Mouse (Mus musculus) adrenal gland, adult 2 months (tissue): Measurements from ENCODE around the gene Olfr172. TPM values are rescaled to one million over a fixed set of nuclear protein-coding genes. Genes with fewer than 3 reads are reported as not detected.

ENCODE experiments used
- DNase-seq: peaks from one replicate; pipeline ENCODE4 v3.0.0; 2021
- long read RNA-seq: library from polyadenylated mRNA; stranded (forward); transcript quantifications from one replicate; pipeline ENCODE4 v2.0.0, GENCODE M21; 2021
- microRNA-seq, 2 experiments: library from miRNA; unstranded; fragments of <30 nt; microRNA quantifications; one replicate each; pipeline ENCODE4 v1.2.0; 2021
- polyA plus RNA-seq: library from polyadenylated mRNA; depleted of rRNA; stranded (reverse); fragments of >200 nt; gene quantifications from 2 replicates; pipeline ENCODE4 v1.2.3, GENCODE M21; 2012; rRNA removed
- total RNA-seq, 2 experiments: library from RNA; stranded (reverse); gene quantifications; 2 replicates each; pipeline ENCODE4 v1.2.3; 2021

The Olfr172 gene
- total RNA-seq: not detected
- polyA plus RNA-seq: not detected in 2 replicates
- long read RNA-seq: 0 reads

GRCm38 (mm10) chr16:58763076-58763475 is at the start of gene Olfr172:
TSS of gene Olfr172 (minus strand) at chr16:58763176.
- DNase-seq: no peak

- DNase-seq: no peak
Measured at GRCm38 (mm10) chr16:58800168-58800567, 37.2 kb upstream of the Olfr172 start, which contains the start of gene Olfr173. TSS of gene Olfr173 (minus strand) at chr16:58800268.

- no peak for DNase-seq
Measured at GRCm38 (mm10) chr16:58756191-58756590, 6.8 kb downstream of the Olfr172 start.

- DNase-seq: no peak
Measured at GRCm38 (mm10) chr16:58751314-58751713, 11.7 kb downstream of the Olfr172 start.

- DNase-seq: no peak
Measured at GRCm38 (mm10) chr16:58746715-58747114, 16.3 kb downstream of the Olfr172 start.

GRCm38 (mm10) chr16:58740751-58741150 is 22.2 kb downstream of the Olfr172 start:
- no peak for DNase-seq

GRCm38 (mm10) chr16:58738800-58739199 is 24.2 kb downstream of the Olfr172 start:
- no peak for DNase-seq

GRCm38 (mm10) chr16:58738205-58738604 is 24.8 kb downstream of the Olfr172 start:
- DNase-seq: no peak

GRCm38 (mm10) chr16:58728176-58728671 is 34.8 kb downstream of the Olfr172 start:
- DNase-seq: no peak

GRCm38 (mm10) chr16:58727477-58728131 is 35.4 kb downstream of the Olfr172 start, which contains the start of gene Cldnd1:
TSS of gene Cldnd1 (plus strand) at chr16:58727910.
- peak; percentile 98 for DNase-seq

GRCm38 (mm10) chr16:58726680-58727476 is 36.1 kb downstream of the Olfr172 start:
- DNase-seq: no peak

GRCm38 (mm10) chr16:58722292-58722691 is 40.7 kb downstream of the Olfr172 start:
- no peak for DNase-seq

- DNase-seq: no peak
Measured at GRCm38 (mm10) chr16:58718666-58719120, 44.3 kb downstream of the Olfr172 start, which contains the start of gene Gpr15. TSS of gene Gpr15 (minus strand) at chr16:58719070.

GRCm38 (mm10) chr16:58715018-58715417 is 48.0 kb downstream of the Olfr172 start:
- no peak for DNase-seq

GRCm38 (mm10) chr16:58713128-58713527 is 49.8 kb downstream of the Olfr172 start:
- DNase-seq: no peak

- no peak for DNase-seq
Measured at GRCm38 (mm10) chr16:58712221-58712620, 50.8 kb downstream of the Olfr172 start.

Small RNA genes within 50 kb of the gene (microRNA-seq; reads per million reads assigned to microRNA genes)
- 0 reads per million in 2 experiments for gene Gm27564

Other genes starting within 250 kb of the Olfr172 start
- gene St3gal6, start 238.9 kb downstream of the Olfr172 start, total RNA-seq: 10 to 100 TPM; 37.3 to 39.8 TPM
- 13.3 and 17.9 TPM in 2 replicates for gene St3gal6, start 238.9 kb downstream of the Olfr172 start, polyA plus RNA-seq
- not detected for gene Gm813, start 146.2 kb downstream of the Olfr172 start, total RNA-seq
- not detected in 2 replicates for gene Gm813, start 146.2 kb downstream of the Olfr172 start, polyA plus RNA-seq
- gene E330017A01Rik, start 124.4 kb downstream of the Olfr172 start, total RNA-seq: not detected
- gene E330017A01Rik, start 124.4 kb downstream of the Olfr172 start, polyA plus RNA-seq: not detected in 2 replicates
- gene Cpox, start 92.9 kb downstream of the Olfr172 start, total RNA-seq: 10 to 100 TPM; 12.2 to 17.0 TPM
- gene Cpox, start 92.9 kb downstream of the Olfr172 start, polyA plus RNA-seq: 10.1 and 10.5 TPM in 2 replicates
- not detected for gene Gpr15, start 44.1 kb downstream of the Olfr172 start, total RNA-seq
- not detected in 2 replicates for gene Gpr15, start 44.1 kb downstream of the Olfr172 start, polyA plus RNA-seq
- gene Cldnd1, start 35.3 kb downstream of the Olfr172 start, total RNA-seq: 10 to 100 TPM; 58.9 to 61.1 TPM
- gene Cldnd1, start 35.3 kb downstream of the Olfr172 start, polyA plus RNA-seq: 44.4 and 59.9 TPM in 2 replicates
- gene Olfr173, start 37.1 kb upstream of the Olfr172 start, total RNA-seq: not detected
- gene Olfr173, start 37.1 kb upstream of the Olfr172 start, polyA plus RNA-seq: not detected in 2 replicates
- gene Olfr175-ps1, start 63.6 kb upstream of the Olfr172 start, total RNA-seq: not detected
- gene Olfr175-ps1, start 63.6 kb upstream of the Olfr172 start, polyA plus RNA-seq: not detected in 2 replicates
- gene Olfr177, start 111.6 kb upstream of the Olfr172 start, total RNA-seq: not detected
- not detected in 2 replicates for gene Olfr177, start 111.6 kb upstream of the Olfr172 start, polyA plus RNA-seq
- gene Olfr178, start 128.9 kb upstream of the Olfr172 start, total RNA-seq: not detected
- not detected in 2 replicates for gene Olfr178, start 128.9 kb upstream of the Olfr172 start, polyA plus RNA-seq
- gene Olfr181, start 165.6 kb upstream of the Olfr172 start, total RNA-seq: not detected
- gene Olfr181, start 165.6 kb upstream of the Olfr172 start, polyA plus RNA-seq: not detected in 2 replicates
- gene Olfr180, start 166.2 kb upstream of the Olfr172 start, total RNA-seq: not detected
- gene Olfr180, start 166.2 kb upstream of the Olfr172 start, polyA plus RNA-seq: not detected in 2 replicates
- not detected for gene Olfr183, start 232.2 kb upstream of the Olfr172 start, total RNA-seq
- gene Olfr183, start 232.2 kb upstream of the Olfr172 start, polyA plus RNA-seq: not detected in 2 replicates